In the genomic region with DNA sequence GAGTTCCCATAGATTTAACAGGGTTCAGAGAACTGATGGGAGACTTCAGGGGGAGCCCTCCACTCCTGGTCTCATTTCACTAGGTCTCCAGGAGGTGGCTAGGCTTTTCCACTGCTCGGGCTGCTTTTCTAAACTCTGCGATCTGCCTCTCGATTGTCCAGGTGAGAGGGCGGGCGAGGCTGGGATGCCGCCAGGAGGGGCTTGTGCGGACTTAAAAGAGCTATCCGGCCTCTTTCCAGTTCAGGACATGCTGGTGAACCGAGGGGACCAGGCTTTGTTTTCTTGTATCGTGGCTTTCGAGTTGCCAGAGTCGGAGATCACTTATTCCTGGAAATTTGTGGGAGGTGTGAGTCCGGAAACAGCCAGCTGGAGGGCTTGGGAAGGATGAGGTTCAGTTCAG, we compare ENCODE assay signal across 9 mouse cellular contexts. TPM values are rescaled to one million over a fixed set of nuclear protein-coding genes. Genes with fewer than 3 reads are reported as not detected.
DNase-seq lines count a peak whose midpoint lies in the region; ATAC-seq and TF ChIP-seq lines count a peak whose summit lies in the region.
"Had no signal": no experiment of that assay in that cellular context is flagged by ENCODE, and none has a peak within 500 bp of the region (broad histone marks: within the 10 kb centered on the region; RNA-seq: fewer than 3 reads in every experiment).

No protein-coding gene starts in this region.

- peaks cover 60% of the 10 kb centered on the region for H3K4me1 ChIP-seq in heart, embryonic 13.5 days
- H3K4me1 ChIP-seq in G1E (ENCODE audit: insufficient read depth, low read depth, low read length), result peaks cover 13% of the 10 kb centered on the region
- H3K4me1 ChIP-seq in embryonic facial prominence, embryonic 10.5 days, result peaks cover 57% of the 10 kb centered on the region
- H3K4me1 ChIP-seq in intestine, embryonic 14.5 days (replicated peaks; ENCODE audit: control insufficient read depth, insufficient read depth, low read length), result peaks cover 53% of the 10 kb centered on the region
- H3K4me1 ChIP-seq in midbrain, embryonic 12.5 days, result peaks cover 54% of the 10 kb centered on the region

- peak overlapping the region; percentile 82 for H3K9ac ChIP-seq in heart, embryonic 13.5 days
- H3K9ac ChIP-seq in intestine, embryonic 14.5 days (ENCODE audit: low read length), result peak overlapping the region; percentile 0; the same call in 1 of the 2 replicates
- H3K9ac ChIP-seq in midbrain, embryonic 12.5 days (replicated peaks), result peak overlapping the region; percentile 44; the same call in 1 of the 2 replicates

- H3K27me3 ChIP-seq in heart, embryonic 13.5 days (replicated peaks), result no peaks in the 10 kb centered on the region
- H3K27me3 ChIP-seq in G1E (ENCODE audit: insufficient read depth, low read length), result no peaks in the 10 kb centered on the region
- H3K27me3 ChIP-seq in embryonic facial prominence, embryonic 10.5 days (replicated peaks; ENCODE audit: low read depth, poor library complexity, severe bottlenecking), result no peaks in the 10 kb centered on the region
- H3K27me3 ChIP-seq in intestine, embryonic 14.5 days (replicated peaks; ENCODE audit: control insufficient read depth, insufficient read depth, low read length), result no peaks in the 10 kb centered on the region
- H3K27me3 ChIP-seq in midbrain, embryonic 12.5 days, result no peaks in the 10 kb centered on the region

- no peaks in the 10 kb centered on the region for H3K9me3 ChIP-seq in heart, embryonic 13.5 days
- H3K9me3 ChIP-seq in G1E (replicated peaks), result no peaks in the 10 kb centered on the region
- H3K9me3 ChIP-seq in embryonic facial prominence, embryonic 10.5 days, result no peaks in the 10 kb centered on the region
- H3K9me3 ChIP-seq in intestine, embryonic 14.5 days (ENCODE audit: control insufficient read depth, low read length), result no peaks in the 10 kb centered on the region
- H3K9me3 ChIP-seq in midbrain, embryonic 12.5 days, result no peaks in the 10 kb centered on the region

- H3K27ac ChIP-seq in heart, embryonic 13.5 days (replicated peaks), result peak overlapping the region; percentile 89
- peak overlapping the region; percentile 85 for H3K27ac ChIP-seq in embryonic facial prominence, embryonic 10.5 days (replicated peaks)
- H3K27ac ChIP-seq in intestine, embryonic 14.5 days (ENCODE audit: low read depth), result peak overlapping the region; percentile 75
- H3K27ac ChIP-seq in midbrain, embryonic 12.5 days (replicated peaks), result peak overlapping the region; percentile 83

- peak overlapping the region; percentile 72 for H3K4me2 ChIP-seq in heart, embryonic 13.5 days
- H3K4me2 ChIP-seq in intestine, embryonic 14.5 days (ENCODE audit: low read length), result peak overlapping the region; percentile 44
- peak overlapping the region; percentile 66 for H3K4me2 ChIP-seq in midbrain, embryonic 12.5 days (replicated peaks)

- no peak for ATAC-seq in heart, embryonic 13.5 days (ENCODE audit: extremely low read depth, insufficient number of reproducible peaks, low FRiP score, low TSS enrichment)
- no peak for ATAC-seq in G1E (ENCODE audit: extremely low read depth, insufficient number of reproducible peaks, low FRiP score, poor library complexity, severe bottlenecking)
- ATAC-seq in intestine, embryonic 14.5 days (replicated peaks; ENCODE audit: low FRiP score, low TSS enrichment, low read depth), result no peak; the same call in 1 of the 2 replicates
- ATAC-seq in midbrain, embryonic 12.5 days (ENCODE audit: low FRiP score, low read depth), result no peak

- H3K36me3 ChIP-seq in heart, embryonic 13.5 days, result peaks cover 72% of the 10 kb centered on the region
- H3K36me3 ChIP-seq in G1E (replicated peaks), result peaks cover 20% of the 10 kb centered on the region
- H3K36me3 ChIP-seq in embryonic facial prominence, embryonic 10.5 days (replicated peaks), result peaks cover 90% of the 10 kb centered on the region
- peaks cover 73% of the 10 kb centered on the region for H3K36me3 ChIP-seq in intestine, embryonic 14.5 days (ENCODE audit: control insufficient read depth, insufficient read depth, low read length)
- H3K36me3 ChIP-seq in midbrain, embryonic 12.5 days, result peaks cover 47% of the 10 kb centered on the region

- TF ChIP-seq CTCF in G1E (IDR thresholded peaks at IDR 0.05; ENCODE audit: low read depth, low read length), result no peak

- WGBS in heart, embryonic 13.5 days, result 9% methylated on average over 13 of the region's 13 CpGs
- 6% methylated on average over 13 of the region's 13 CpGs for WGBS in embryonic facial prominence, embryonic 10.5 days
- 10% methylated on average over 13 of the region's 13 CpGs for WGBS in intestine, embryonic 14.5 days
- WGBS in midbrain, embryonic 12.5 days, result 7% methylated on average over 13 of the region's 13 CpGs

- H3K4me3 ChIP-seq in heart, embryonic 13.5 days, result peak overlapping the region; percentile 55
- H3K4me3 ChIP-seq in G1E (ENCODE audit: low read depth, low read length), result peak overlapping the region; percentile 73
- peak overlapping the region; percentile 58 for H3K4me3 ChIP-seq in embryonic facial prominence, embryonic 10.5 days
- peak overlapping the region; percentile 34 for H3K4me3 ChIP-seq in intestine, embryonic 14.5 days (ENCODE audit: low read depth, low read length)
- peak overlapping the region; percentile 51 for H3K4me3 ChIP-seq in midbrain, embryonic 12.5 days

- no peak for DNase-seq in heart, adult 18-20 months
- no peak for DNase-seq in G1E (ENCODE audit: low spot score)
- peak; percentile 41 for DNase-seq in embryonic facial prominence, embryonic 10.5 days (ENCODE audit: low spot score)
- peak; percentile 69 for DNase-seq in intestine, embryonic 14.5 days (ENCODE audit: low spot score)
- no peak for DNase-seq in layer of hippocampus, adult 9-10 months (ENCODE audit: low spot score)
- no peak for DNase-seq in Muller cell, postnatal 12 days (ENCODE audit: inconsistent ontology term)

RNA-seq across cellular contexts. Expression of a gene that starts 10.5 kb away (rescaled TPM):
- 24.2 and 27.0 TPM in 2 replicates for polyA plus RNA-seq in heart, embryonic 13.5 days (2015; fragmentation: Nextera tagmentation; extraction: Ambion mirVana)
- total RNA-seq in heart, adult 18-20 months (2021), result 1 to 10 TPM; 6.7 to 9.7 TPM
- total RNA-seq in G1E (2014; fragmentation: Nextera tagmentation), result 19.9 and 32.0 TPM in 2 replicates
- 2.4 and 4.5 TPM in 2 replicates for total RNA-seq in G1E (2017)
- polyA plus RNA-seq in G1E (2012), result 5.5 and 6.4 TPM in 2 replicates
- 59.1 and 61.6 TPM in 2 replicates for polyA plus RNA-seq in embryonic facial prominence, embryonic 10.5 days (2016; fragmentation: Nextera tagmentation; extraction: Ambion mirVana)
- polyA plus RNA-seq in intestine, embryonic 14.5 days (2014; fragmentation: Nextera tagmentation; extraction: Ambion mirVana), result 27.0 and 30.3 TPM in 2 replicates
- polyA plus RNA-seq in midbrain, embryonic 12.5 days (2016; fragmentation: Nextera tagmentation; extraction: Ambion mirVana), result 48.0 and 48.4 TPM in 2 replicates

RNA-seq across cellular contexts. Expression of a gene that starts 17.6 kb away (rescaled TPM):
- polyA plus RNA-seq in heart, embryonic 13.5 days (2015; fragmentation: Nextera tagmentation; extraction: Ambion mirVana), result 0.55 and 0.66 TPM in 2 replicates
- total RNA-seq in heart, adult 18-20 months (2021), result under 1 TPM; 0.13 to 0.17 TPM
- total RNA-seq in G1E (2014; fragmentation: Nextera tagmentation) (not detected in 2 replicates), G1E (2017) (0.33 TPM in 1 of 2 replicates, not detected in the other)
- polyA plus RNA-seq in G1E (2012), result not detected in 2 replicates
- polyA plus RNA-seq in embryonic facial prominence, embryonic 10.5 days (2016; fragmentation: Nextera tagmentation; extraction: Ambion mirVana), result 1.2 and 1.5 TPM in 2 replicates
- polyA plus RNA-seq in intestine, embryonic 14.5 days (2014; fragmentation: Nextera tagmentation; extraction: Ambion mirVana), result 1.8 TPM in 2 replicates
- 1.1 and 1.2 TPM in 2 replicates for polyA plus RNA-seq in midbrain, embryonic 12.5 days (2016; fragmentation: Nextera tagmentation; extraction: Ambion mirVana)

RNA-seq across cellular contexts. Expression of a gene that starts 46.3 kb away (rescaled TPM):
- polyA plus RNA-seq in heart, embryonic 13.5 days (2015; fragmentation: Nextera tagmentation; extraction: Ambion mirVana), result 0.11 and 0.15 TPM in 2 replicates
- not detected for total RNA-seq in heart, adult 18-20 months (2021)
- total RNA-seq in G1E (2014; fragmentation: Nextera tagmentation) (not detected in 2 replicates), G1E (2017) (0.27 TPM in 1 of 2 replicates, not detected in the other)
- not detected in 2 replicates for polyA plus RNA-seq in G1E (2012)
- polyA plus RNA-seq in embryonic facial prominence, embryonic 10.5 days (2016; fragmentation: Nextera tagmentation; extraction: Ambion mirVana), result not detected in 2 replicates
- polyA plus RNA-seq in intestine, embryonic 14.5 days (2014; fragmentation: Nextera tagmentation; extraction: Ambion mirVana), result 0.13 TPM in 1 of 2 replicates, not detected in the other
- not detected in 2 replicates for polyA plus RNA-seq in midbrain, embryonic 12.5 days (2016; fragmentation: Nextera tagmentation; extraction: Ambion mirVana)
- total RNA-seq: layer of hippocampus, postnatal 10 days had no signal

RNA-seq across cellular contexts. Expression of a gene that starts 50.2 kb away (rescaled TPM):
- polyA plus RNA-seq in heart, embryonic 13.5 days (2015; fragmentation: Nextera tagmentation; extraction: Ambion mirVana), result not detected in 2 replicates
- total RNA-seq in heart, adult 18-20 months (2021), result not detected
- total RNA-seq in G1E (2014; fragmentation: Nextera tagmentation) (not detected in 2 replicates), G1E (2017) (0.16 TPM in 1 of 2 replicates, not detected in the other)
- polyA plus RNA-seq in G1E (2012), result not detected in 2 replicates
- not detected in 2 replicates for polyA plus RNA-seq in embryonic facial prominence, embryonic 10.5 days (2016; fragmentation: Nextera tagmentation; extraction: Ambion mirVana)
- polyA plus RNA-seq in intestine, embryonic 14.5 days (2014; fragmentation: Nextera tagmentation; extraction: Ambion mirVana), result 0.38 TPM in 1 of 2 replicates, not detected in the other
- not detected in 2 replicates for polyA plus RNA-seq in midbrain, embryonic 12.5 days (2016; fragmentation: Nextera tagmentation; extraction: Ambion mirVana)

RNA-seq across cellular contexts. Expression of a gene that starts 50.2 kb away (rescaled TPM):
- not detected in 2 replicates for polyA plus RNA-seq in heart, embryonic 13.5 days (2015; fragmentation: Nextera tagmentation; extraction: Ambion mirVana)
- not detected for total RNA-seq in heart, adult 18-20 months (2021)
- total RNA-seq in G1E (2014; fragmentation: Nextera tagmentation), result not detected in 2 replicates
- not detected in 2 replicates for total RNA-seq in G1E (2017)
- polyA plus RNA-seq in G1E (2012), result not detected in 2 replicates
- not detected in 2 replicates for polyA plus RNA-seq in embryonic facial prominence, embryonic 10.5 days (2016; fragmentation: Nextera tagmentation; extraction: Ambion mirVana)
- polyA plus RNA-seq in intestine, embryonic 14.5 days (2014; fragmentation: Nextera tagmentation; extraction: Ambion mirVana), result not detected in 2 replicates
- not detected in 2 replicates for polyA plus RNA-seq in midbrain, embryonic 12.5 days (2016; fragmentation: Nextera tagmentation; extraction: Ambion mirVana)
- total RNA-seq: layer of hippocampus, postnatal 10 days had no signal

Comparison
In these comparisons a context has a peak if more than half of its experiments do, and no peak if none do; other contexts are left out.
1. H3K9ac ChIP-seq: peak in every context shown above with its lines; median percentile 82 in heart, embryonic 13.5 days; 44 in midbrain, embryonic 12.5 days; 0 in intestine, embryonic 14.5 days.
2. DNase-seq: peak in embryonic facial prominence, embryonic 10.5 days (single experiment) and intestine, embryonic 14.5 days (single experiment); none in heart, adult 18-20 months (0 of 2), G1E (single experiment), layer of hippocampus, adult 9-10 months (single experiment) and Muller cell, postnatal 12 days (single experiment).
3. Peak in every context shown above with its lines, with median percentiles within 50 percentile points of each other: H3K27ac ChIP-seq, H3K4me2 ChIP-seq and H3K4me3 ChIP-seq.